Mouse (Mus musculus): ENCODE results near the gene Bcas2. TPM values are rescaled to one million over a fixed set of nuclear protein-coding genes. Genes with fewer than 3 reads are reported as not detected.
A peak's percentile ranks its signal among the peaks of the same experiment; 100 is the strongest.

The Bcas2 gene
- 10 to 100 TPM; 51.7 to 59.0 TPM for total RNA-seq (2021)
- long read RNA-seq, experiment 1, transcript Bcas2-206 (6 exons, 737 nt) = minor isoform, 5 of 118 reads
- long read RNA-seq, experiment 1, transcript Bcas2-201 (7 exons, 1,467 nt) = major isoform, 96 of 118 reads
- long read RNA-seq, experiment 1, partial matches to known transcripts = 3 of 118 reads
- long read RNA-seq, experiment 1, other reads (novel, unspliced or antisense) = 11 of 118 reads
- long read RNA-seq, experiment 2, transcript Bcas2-201 (7 exons, 1,467 nt) = major isoform, 74 of 118 reads
- long read RNA-seq, experiment 2, partial matches to known transcripts = 4 of 118 reads
- long read RNA-seq, experiment 2, other reads (novel, unspliced or antisense) = 33 of 118 reads

DNA sequence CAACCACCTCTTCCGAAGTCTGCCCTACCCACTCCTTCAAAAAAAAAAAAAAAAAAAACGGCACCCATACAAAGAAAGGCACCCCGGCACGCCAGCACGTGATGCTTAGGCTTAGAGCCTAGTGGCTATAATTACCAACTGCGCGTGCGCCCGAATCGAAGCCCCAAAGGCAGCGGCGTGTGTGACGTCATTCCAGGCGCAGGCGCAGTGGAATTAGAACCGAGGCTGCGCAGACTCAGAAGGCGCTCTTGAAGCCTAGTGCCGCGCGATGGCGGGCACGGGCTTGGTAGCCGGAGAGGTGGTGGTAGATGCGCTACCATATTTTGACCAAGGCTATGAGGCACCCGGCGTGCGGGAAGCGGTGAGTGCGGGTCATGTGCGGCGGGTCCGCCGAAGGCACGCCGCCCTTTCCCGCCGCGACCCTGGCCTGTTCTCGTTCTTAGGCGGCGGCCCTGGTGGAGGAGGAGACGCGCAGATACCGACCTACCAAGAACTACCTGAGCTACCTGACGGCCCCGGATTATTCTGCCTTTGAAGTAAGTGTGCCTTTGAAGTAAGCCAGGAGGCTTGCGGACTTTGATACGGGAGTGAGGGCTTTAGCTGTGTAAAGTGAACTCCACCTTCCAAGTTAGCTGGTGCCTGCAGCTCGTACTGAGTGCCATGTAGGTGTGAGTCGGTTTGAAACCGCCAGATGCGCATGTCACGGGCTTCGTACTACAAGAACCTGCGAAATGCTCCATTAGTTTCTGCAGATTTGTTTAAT, at the start of gene Bcas2:
Gene Bcas2 (plus strand): TSS at position 151 of the 763 bp plus-strand sequence.
- peak; percentile 99 for DNase-seq

GRCm38 (mm10) chr3:103123636-103124035, 47.8 kb upstream of the Bcas2 start:
- DNase-seq = no peak

DNA sequence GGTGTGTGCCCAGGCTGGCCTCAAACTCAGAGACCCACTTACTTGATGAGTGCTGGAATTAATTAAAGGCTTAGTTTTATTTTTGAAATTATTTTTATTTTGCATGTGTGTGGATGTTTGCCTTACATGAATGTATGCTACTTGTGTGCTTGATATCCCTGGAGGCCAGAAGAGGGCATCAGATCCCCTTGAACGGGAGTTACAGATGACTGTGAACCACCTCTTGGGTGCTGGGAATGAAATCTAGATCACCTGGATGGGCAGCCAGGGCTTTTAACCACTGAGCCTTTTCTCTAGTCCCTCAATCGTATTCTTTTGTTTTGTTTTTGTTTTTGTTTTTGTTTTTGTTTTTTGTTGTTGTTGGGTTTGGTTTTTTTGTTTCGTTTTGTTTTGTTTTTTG, 45.3 kb upstream of the Bcas2 start:
- DNase-seq = no peak

GRCm38 (mm10) chr3:103127177-103127576, 44.3 kb upstream of the Bcas2 start:
- no peak for DNase-seq

DNA sequence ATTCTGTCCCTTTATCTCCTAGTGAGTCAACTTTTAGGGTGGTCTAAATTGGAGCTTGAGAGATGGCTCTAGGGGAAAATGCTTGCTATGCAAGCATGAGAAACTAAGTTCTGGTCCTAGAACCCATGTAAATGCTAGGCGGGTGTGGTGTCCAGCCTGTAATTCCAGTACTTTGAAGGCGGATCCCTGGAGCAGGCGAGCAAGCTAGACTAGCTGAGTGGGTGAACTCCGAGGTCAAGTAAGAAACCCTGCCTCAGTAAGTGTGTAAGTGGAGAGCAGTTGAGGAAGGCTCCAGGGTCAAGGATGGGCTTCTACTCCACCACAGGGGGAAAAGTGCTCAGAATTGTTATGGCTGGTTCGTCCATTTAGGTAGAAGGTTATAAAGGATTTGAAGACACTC, 43.7 kb upstream of the Bcas2 start:
- no peak for DNase-seq

DNA sequence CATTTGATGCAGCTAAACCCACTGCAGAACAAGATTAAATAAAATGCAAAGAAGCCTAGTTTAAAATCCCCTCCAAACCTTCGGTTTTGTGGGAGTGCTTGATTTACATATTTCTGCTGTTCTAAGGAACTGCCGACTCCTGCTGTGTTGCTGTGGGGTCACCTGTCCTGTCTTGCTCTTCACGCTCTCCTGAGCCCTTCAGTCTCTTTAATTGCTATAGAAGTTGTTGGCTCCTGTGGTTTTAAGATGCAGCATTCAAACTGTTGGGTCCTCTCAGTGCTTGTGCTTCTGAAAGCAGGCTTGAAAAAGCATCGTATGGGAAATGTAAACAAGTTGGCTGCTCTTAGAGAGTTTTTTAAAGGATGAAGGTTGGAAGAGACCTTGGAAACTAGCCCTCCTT, 43.2 kb upstream of the Bcas2 start:
- no peak for DNase-seq

GRCm38 (mm10) chr3:103129367-103130159, 41.9 kb upstream of the Bcas2 start:
- no peak for DNase-seq

- peak; percentile 25 for DNase-seq
Measured at GRCm38 (mm10) chr3:103130236-103130751, 41.2 kb upstream of the Bcas2 start.

DNA sequence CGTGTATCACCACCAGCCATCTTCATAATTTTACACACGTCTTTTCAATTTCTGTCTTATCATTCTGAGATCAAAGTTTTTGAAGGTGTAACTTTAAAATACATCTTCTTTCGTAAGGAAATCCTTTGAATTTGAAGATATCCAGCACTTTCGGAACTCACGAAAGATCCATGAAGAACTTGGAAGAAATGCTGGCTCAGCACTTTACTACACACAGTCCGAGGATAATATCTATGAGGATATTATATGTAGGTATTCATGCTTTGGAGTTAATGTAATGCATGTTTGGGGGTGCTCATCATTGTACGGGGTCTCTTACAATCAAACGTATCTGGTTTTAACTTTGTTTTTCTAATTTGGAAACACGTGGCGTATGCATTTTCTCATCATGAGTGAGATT, 38.4 kb upstream of the Bcas2 start:
- no peak for DNase-seq

- no peak for DNase-seq
Measured at GRCm38 (mm10) chr3:103136414-103137077, 34.9 kb upstream of the Bcas2 start.

DNA sequence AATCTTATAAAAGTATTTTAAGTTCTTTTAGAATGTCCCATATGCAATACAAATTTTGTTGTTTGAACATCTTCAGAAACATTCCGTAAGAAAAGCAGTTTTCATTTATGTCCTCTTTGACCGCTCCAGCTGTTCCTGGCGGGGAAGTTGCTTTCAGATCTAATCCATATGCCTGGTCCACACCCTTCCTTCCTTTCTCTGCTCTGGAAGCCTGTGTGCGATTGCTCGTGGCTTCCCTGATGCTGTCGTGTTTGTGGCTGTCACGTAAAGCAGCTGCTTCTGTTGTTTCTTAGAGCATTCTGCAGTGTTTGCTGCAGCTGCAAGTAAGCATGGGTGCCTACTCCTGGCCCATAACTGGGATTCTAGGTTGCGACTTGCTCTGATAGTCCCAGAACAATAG, 32.4 kb upstream of the Bcas2 start:
- no peak for DNase-seq

DNA sequence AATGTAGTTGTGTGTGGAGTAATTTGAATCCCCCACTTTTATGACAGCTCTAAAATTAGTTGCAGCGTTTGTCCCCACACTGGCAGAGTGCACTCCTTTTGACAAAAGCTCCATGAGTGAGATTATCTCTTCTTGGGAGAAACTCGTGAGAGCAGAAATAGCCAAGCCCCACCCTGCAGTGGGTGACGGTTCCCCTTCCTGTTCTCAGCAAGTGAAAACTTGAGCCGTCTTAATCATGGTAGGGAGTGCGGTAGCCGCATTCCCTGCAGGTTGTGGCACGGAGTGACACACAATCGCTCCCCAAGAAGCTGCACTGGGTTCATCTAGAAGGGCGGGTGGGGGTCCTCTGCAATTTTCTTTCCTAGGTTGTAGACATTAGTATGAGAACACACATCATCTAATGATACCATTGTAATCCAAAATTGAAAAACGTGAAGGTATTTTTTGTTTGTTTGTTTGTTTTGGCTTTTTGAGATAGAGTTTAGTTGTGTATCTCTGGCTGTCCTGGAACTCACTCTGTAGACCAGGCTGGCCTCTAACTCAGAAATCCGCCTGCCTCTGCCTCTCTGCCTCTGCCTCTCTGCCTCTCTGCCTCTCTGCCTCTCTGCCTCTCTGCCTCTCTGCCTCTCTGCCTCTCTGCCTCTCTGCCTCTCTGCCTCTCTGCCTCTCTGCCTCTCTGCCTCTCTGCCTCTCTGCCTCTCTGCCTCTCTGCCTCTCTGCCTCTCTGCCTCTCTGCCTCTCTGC, 31.2 kb upstream of the Bcas2 start:
- DNase-seq = peak; percentile 18

DNA sequence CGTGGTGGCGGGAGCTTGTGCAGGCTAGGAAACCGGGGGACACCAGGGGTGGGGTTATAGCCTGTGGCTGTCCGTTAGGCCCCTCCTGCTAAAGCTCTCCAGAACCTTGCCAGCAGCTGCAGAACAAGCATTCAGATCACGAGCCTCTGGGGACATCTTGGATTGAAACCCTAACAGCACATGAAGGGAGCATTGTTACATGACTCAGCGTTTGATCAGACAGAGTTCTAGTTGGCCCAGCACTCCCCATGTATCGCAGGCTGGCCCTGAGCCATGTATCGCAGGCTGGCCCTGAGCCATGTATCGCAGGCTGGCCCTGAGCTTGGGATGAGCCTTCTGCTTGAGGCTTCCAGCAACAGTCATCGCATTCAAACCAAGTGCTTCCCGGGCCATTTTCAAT, 30.2 kb upstream of the Bcas2 start:
- peak; percentile 31 for DNase-seq

GRCm38 (mm10) chr3:103142366-103142765, 29.1 kb upstream of the Bcas2 start:
- DNase-seq = peak; percentile 24

GRCm38 (mm10) chr3:103145336-103145735, 26.1 kb upstream of the Bcas2 start:
- DNase-seq = no peak

- DNase-seq = no peak
Measured at GRCm38 (mm10) chr3:103145791-103146190, 25.7 kb upstream of the Bcas2 start.

GRCm38 (mm10) chr3:103146330-103147166, 24.9 kb upstream of the Bcas2 start:
- peak; percentile 13 for DNase-seq

DNA sequence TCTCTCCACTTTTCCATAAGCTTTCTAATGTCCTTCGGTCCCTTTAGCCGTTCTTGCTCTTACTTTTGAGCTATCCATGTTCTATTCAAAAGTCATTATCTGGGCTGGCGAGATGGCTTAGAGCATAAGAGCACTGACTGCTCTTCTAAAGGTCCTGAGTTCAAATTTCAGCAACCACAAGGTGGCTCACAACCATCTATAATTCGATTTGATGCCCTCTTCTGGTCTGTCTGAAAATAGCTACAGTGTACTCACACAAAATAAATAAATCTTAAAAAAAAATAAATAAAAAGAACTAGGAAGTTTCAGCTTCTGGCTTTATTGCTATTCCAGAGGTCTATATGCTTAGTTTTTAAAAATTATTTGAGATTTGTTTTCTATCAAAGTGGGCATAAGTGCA, 23.7 kb upstream of the Bcas2 start:
- no peak for DNase-seq

DNA sequence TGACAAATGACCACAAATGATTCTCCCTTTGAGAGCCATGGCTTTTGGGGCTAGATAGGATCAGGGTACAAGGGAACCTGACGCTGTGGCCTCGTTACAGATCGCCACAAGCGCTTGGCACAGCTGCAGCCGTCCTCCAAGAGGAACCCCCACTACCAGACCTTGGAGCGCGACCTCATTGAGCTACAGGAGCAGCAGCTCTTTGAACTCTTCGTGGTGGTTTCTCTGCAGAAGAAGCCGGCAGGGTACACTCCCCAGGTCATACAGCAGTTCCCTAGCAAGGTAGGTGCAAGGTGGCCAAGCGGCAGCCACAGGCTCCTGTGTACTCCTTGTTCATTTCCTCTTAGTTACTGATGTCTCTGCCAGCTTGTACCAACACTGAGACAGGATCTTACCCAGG, 22.5 kb upstream of the Bcas2 start:
- no peak for DNase-seq

GRCm38 (mm10) chr3:103153761-103154160, 17.7 kb upstream of the Bcas2 start:
- no peak for DNase-seq
